Mouse (Mus musculus) kidney, adult 2 months (tissue): ENCODE data around the gene Rcl1.

ENCODE experiments used
- CTCF ChIP-seq: fragments of 200-500 bp; conservative IDR thresholded peaks from 2 replicates; pipeline ENCODE4 v1.5.1; 2011; ENCODE audit warnings: low read depth, mild to moderate bottlenecking, control low read depth, low read length, moderate library complexity, mixed read lengths; ENCODE audit not compliant: insufficient read depth, insufficient read length
- POLR2A ChIP-seq: fragments of 200-500 bp; IDR thresholded peaks from one replicate; pipeline ENCODE4 v1.6.1; 2011; ENCODE audit warnings: low read depth, low read length, control low read depth

DNA sequence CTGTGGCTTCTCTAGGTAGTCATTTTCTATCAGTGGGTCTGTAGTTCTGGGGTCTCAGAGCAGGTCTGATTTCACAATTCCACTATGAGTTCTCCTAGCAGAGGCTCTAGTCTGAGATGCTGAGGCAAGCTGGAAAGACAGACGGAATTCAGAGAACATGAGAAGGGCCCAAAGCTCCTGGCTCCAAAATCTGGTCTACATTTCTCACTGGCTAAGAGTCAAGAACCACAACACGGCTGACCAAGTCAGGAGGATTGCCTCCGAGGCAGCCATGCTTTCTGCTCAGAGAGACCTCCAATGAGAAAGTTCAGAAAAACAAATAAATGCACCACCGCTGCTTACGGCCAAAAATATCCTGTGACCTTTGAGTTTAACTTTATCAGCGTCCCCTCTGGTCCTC lies 46.6 kb upstream of the Rcl1 start:
- no peak for TF ChIP-seq CTCF
- TF ChIP-seq POLR2A, result no peak
